Mouse (Mus musculus): ENCODE results near the gene Cd3g. TPM values are rescaled to one million over a fixed set of nuclear protein-coding genes. Genes with fewer than 3 reads are reported as not detected.
A peak's percentile ranks its signal among the peaks of the same experiment; 100 is the strongest.
"Not testable (repeated sequence)": the region's sequence is repeated elsewhere in the genome, so short reads cannot be mapped to it uniquely, and the experiment has no call there.

The Cd3g gene
- total RNA-seq, 2 experiments from 2014 or later: 0.13 TPM; not detected in 1

DNA sequence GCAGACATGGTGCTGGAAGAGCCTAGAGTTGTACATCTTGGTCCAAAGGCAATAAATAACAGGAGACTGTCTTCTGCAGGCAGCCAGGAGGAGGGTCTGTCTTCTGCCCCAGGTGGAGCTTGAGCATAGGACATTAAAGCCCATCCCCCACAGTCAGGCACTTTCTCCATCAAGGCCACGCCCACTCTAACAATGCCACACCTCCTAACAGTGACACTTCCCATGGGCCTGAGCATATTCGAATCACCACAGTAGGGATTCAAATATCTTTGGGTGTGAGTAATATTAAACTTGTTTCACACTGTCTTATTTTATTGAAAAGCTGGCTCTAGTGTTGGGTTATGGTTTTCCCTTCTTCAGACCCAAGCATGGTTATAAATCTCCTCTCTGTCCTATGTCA is 11.6 kb upstream of the Cd3g start:
- DNase-seq: no peak
- intact Hi-C loops (cut with DNase I; ENCODE audit: low total_unique reads): no loop called here

DNA sequence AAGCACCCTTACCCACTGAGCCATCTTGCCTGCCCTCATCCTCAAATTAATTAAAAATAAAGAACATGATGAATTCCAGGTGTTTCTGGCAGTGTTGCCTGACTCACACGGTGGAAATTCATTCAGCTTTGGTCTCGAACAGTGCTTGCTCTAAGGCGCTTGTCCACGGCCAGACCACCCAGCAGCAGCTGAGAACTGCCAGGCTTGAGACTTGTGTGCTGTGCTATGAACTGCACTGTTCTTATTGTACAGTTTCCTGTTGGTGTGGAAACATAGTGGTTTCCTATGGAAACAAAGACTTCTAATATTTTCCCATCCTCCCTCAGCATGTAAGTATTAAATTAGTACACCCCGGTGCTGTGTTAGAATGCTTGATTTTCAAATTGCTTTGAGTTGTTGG is 6.7 kb upstream of the Cd3g start:
- DNase-seq: no peak
- intact Hi-C loops (cut with DNase I; ENCODE audit: low total_unique reads): no loop called here

DNA sequence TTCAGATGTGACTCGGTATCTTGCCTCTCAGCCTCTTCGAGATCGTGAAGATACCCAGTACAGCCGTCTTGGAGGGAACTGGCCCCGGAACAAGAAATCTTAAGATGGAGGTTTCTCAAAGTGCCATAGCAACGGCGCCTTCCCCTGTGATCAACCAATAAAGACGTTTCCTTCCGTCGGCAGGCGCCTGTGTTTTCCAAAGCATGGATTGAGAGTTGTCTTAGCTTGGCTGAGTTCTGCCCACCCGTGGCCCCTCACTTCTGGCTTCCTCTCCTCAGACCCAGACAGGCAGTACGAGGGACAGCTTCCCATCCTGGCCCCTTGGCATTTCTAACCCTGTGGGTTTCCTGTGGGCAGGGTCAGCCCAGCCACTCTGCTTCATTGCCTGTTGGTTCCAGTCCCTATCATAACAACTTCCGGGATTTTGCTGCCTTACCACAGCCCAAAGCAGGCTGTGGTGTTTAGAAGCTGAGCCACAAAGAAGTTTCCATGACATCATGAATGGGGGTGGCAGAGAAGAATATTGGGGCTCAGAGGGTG is 6.1 kb upstream of the Cd3g start:
- intact Hi-C loops (cut with DNase I; ENCODE audit: low total_unique reads): no loop called here
- DNase-seq: no peak

DNA sequence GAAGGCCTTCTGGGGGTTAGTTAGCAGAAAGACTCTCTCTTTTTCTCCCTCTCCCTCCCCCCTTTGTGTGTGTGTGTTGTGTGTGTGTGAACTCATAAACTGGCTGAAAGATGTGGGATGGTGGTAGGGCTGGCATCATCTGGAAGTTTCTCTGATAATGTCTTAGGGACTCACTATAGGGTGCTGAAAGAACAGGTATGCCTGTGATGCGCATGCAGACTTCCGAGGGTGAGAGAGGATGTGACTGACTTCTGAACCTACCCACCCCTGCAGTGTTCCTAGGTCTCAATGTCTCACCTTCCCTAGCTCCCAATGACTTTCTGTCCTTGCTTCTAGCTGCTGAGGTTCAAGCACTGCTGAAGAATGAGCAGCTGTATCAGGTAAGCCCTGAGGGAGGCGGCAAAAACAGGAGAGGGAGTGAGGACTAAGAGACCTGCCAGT is 5.5 kb upstream of the Cd3g start:
- intact Hi-C loops (cut with DNase I; ENCODE audit: low total_unique reads): no loop called here
- DNase-seq: no peak

DNA sequence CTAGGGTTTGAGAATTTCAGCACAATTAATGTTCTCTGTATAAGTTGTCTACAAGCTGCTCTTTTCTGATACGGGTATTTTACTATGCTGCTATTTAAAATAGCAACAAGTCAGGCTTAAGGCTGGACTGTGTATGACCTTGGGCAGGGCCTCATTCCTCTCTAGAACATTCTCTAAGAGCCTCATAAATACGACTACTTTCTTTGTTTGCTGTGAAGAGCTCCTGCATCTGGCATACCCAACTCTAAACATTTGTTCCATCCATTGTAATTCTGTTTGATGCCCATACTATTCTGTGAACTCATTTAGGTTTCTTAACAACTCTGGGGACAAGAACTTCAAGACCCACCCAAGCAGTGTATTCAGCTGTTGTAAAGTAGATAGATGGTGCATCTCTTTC is 2.8 kb upstream of the Cd3g start:
- intact Hi-C loops (cut with DNase I; ENCODE audit: low total_unique reads): no loop called here

DNA sequence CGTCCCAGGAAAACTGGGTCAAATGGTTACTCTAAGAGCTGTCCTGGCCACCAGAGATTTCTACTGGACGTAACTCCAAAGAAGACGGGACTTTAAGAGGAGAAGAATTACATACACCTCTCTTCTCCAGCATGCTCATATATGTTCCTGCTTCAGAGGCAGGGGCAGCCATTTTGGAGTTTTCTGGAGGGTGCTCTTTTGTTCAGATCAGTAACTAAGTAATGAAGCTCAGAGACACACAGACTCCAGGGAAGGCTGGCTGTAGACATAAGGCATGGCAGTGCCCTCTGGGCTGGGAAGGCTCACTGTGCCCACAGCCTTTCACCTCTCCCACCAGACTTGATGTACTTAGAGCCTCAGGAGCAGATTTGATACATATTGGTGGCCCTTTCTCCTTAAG is 2.3 kb upstream of the Cd3g start:
- DNase-seq: no peak

More for the DNA sequence above, 2.8 kb upstream of the Cd3g start:
- no peak for DNase-seq

DNA sequence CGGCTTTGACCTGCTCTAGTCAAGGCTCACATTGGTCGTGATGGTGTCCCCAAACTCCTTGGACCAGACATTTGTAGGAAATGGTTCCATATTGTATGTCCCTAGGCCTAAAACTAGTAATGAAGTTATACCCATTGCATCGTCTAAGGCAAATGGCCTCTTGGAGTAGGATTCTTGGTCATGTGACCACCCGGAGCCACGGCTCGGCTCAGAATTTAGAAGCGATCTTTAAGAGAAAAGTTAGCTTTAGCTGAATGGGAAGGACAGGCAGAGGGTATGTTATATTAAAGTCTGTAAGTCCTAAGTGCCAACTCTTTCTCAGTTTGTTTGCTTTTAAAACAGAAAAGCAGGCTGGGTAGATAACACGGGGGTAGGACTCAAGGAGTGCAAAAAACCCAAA is 1.9 kb upstream of the Cd3g start:
- no peak for DNase-seq
- intact Hi-C loops (cut with DNase I; ENCODE audit: low total_unique reads): no loop called here

More for the DNA sequence above, 2.3 kb upstream of the Cd3g start:
- intact Hi-C loops (cut with DNase I; ENCODE audit: low total_unique reads): no loop called here

DNA sequence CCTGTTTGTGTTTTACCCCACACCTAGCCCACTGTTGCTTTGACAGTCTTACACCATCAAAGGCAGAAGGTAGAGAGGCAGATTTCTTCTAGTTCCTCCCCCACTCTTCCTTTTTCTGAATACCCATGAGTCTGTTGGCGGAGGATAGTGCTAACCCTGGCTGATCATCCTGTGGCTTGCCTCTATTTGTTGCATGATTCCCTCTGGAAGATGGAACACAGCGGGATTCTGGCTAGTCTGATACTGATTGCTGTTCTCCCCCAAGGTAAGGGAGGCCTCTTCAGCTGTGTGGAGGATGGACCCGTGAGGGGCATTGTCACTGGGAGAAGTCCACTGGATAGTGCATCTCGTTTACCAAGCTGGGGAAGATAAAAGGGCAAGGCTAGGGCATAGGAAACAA is 1.4 kb upstream of the Cd3g start, which contains the start of gene Cd3d:
Gene Cd3d, plus strand, starts transcription at position 111 of the 400 bp plus-strand sequence.
- intact Hi-C loops (cut with DNase I; ENCODE audit: low total_unique reads): no loop called here
- no peak for DNase-seq

DNA sequence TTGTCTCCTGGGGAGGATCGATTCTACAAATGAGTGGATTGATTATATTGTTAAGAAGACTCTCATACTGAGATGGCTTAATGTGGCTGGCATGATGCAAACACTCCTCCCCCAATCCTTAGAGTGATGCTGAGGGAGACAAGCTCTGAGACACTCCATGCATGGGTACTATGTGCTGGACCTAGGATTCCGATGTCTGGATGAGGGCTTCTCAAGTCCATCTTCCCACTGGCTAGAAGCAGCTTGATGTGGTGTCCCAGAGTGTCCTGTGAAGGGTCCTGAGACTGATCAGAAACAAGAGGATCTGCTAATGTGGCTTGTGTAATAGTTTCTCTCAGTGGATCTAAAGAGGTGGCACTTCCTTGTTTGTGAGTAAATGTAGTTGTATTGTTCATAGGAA is 873 bp upstream of the Cd3g start:
- intact Hi-C loops (cut with DNase I; ENCODE audit: low total_unique reads): no loop called here
- DNase-seq: no peak

DNA sequence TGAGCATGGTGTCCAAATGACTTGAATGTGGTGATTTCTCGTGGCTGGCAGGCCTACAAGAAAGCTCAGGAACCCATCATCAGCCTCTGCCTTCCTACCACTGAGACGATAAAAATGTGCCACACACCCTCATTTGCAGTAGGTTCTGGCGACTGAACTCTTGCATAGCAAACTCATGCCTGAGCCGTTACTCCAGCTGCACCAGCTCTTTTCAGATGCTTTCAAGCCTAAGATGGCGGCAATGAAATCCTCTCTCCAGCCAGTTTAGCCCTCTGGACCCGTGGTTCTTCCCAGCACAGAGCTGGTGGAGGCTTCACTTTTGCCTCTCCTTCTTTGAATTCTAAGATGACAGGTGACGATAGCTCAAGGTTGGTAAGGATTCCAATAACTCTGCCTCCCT is 425 bp downstream of the Cd3g start:
- no peak for DNase-seq
- intact Hi-C loops (cut with DNase I; ENCODE audit: low total_unique reads): no loop called here

DNA sequence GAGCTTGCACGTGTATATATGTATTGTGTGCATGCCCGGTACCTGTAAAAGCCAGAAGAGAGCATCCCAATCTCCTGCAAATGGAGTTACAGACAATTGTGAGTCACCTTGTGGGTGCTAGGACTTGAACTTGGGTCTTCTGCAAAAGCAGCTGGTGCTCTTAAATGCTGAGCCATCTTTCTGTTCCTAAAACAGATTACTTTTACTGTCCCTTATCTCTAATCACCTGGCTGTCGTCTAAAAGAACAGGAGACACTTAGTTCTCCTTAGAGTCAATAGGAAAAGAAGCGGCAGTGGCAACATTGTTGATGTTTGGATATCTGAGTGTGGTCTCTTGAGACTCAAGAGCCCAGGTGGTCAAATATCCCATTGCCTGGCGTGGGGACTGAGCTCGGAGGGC is 2.4 kb downstream of the Cd3g start:
- intact Hi-C loops (cut with DNase I; ENCODE audit: low total_unique reads): no loop called here
- no peak for DNase-seq

DNA sequence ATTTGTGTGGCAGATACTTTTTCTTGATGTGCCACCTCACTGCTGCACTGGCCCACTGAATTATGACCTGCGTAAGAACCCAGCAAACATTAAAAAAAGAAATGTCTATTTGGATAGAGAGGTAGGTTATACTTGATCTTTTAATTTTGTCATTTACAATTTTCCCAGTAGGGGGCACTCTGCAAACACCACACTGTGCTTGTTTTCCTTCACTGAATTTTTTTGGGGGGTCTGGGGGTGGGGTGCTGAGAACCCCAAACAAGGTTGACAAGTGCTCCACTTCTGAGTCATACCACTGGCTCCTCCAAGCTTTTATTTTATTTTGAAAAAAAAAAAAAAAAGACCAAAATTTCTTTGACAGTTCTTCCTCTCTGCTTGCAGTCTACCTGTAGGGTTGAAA is 10.8 kb downstream of the Cd3g start:
- intact Hi-C loops (cut with DNase I; ENCODE audit: low total_unique reads): no loop called here

DNA sequence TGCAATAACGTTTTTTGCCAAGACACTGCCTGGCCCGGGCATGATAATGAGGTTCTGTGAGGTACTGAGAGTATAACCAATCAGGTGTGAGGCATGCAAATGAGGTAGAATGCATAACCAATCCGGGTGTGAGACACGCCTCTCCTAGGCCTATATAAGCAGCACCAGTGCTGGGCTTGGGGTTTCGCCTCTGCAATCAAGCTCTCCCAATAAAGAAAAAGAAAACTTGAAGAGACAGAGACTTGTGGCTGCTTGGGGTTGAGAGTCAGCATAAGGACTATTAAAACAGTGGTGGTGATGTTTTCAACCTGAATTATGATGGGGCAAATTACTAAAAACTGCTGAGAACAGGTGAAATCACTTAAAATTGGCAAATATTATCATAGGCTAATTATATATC is 12.5 kb downstream of the Cd3g start:
- DNase-seq; intact Hi-C loops (cut with DNase I; ENCODE audit: low total_unique reads): not testable (repeated sequence)

More for the DNA sequence above, 10.8 kb downstream of the Cd3g start:
- DNase-seq: no peak

DNA sequence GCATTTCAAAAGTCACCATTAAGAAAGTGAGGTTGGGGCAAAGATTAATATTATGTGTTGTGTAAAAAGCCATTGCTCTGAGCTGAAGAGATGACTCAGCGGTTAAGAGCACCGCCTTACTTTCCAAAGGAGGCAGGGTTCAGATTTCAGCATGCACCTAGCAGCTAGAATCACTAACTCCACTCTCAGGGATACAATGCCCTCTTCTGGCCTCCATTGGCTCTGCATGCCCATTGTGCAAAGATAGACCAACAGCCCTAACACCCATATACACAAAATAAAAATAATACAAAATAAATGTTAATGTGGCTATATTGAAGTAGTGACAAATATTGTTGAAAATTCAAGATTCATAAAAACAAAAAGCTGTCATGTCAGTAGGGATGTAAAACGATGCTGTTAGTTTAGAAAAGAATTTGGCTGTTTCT is 13.4 kb downstream of the Cd3g start:
- DNase-seq: peak; percentile 68
- intact Hi-C loops (cut with DNase I; ENCODE audit: low total_unique reads): no loop called here

DNA sequence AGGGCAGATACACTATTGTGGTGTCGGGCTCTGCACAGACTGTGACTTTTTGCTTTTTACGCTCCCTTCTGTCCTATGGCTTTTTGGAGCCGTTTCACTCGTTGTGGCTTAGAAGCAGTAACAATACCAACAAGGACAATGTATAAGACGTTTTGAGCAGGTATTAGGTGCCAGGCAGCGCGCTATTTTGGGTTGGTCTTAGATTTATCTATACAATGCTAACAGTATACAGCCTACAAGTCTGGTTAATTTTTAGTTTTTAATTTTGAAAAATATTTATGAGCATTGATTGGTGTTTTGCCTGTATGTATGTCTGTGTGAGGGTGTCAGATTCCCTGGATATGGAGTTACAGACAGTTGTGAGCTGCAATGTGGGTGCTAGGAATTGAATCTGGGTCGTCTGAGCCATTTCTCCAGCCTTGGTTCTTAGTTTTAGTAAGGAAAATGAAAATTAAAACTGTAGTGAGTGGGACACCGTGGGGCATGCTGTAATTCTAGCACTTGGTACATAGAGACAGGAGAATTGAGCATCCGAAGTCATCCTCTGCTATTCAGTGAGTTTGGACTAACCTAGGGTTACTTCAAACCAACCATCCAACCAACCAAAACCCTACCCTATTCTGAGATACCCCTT is 14.3 kb downstream of the Cd3g start:
- intact Hi-C loops (cut with DNase I; ENCODE audit: low total_unique reads): no loop called here
- DNase-seq: no peak

DNA sequence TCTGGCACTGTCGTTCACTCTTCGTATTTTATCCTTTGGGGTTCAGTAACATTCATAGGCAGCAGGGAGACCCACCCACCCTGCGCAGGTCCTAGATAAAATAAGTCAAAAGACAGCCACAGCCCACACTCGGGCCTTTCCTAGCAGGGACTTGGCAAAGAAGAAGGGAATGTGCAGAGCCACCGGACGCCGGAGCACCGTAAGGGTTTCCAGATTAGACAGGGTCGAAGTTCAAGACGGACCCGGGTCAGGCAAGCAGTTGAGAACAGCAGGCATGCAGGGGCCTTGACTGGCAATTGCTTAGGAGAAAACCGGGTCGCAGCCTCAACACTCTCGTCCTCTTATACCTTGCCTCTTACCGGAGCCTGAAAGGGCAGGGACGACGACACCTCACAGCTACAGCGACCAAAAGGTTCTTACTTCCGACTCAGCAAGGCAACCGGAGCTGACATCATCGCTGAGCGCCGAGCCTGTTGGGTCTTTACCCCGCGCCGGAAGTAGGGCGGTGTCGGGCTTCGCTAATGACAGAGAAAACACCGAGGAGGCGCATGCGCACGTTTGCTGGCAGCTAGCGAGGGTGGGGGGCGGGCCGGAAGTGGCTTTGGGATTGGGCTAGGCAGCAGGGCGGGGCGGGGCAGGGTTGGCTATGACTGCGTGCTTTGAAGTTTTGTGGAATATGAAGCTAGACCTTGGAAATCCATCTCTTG is 15.0 kb downstream of the Cd3g start, which contains the start of gene Ube4a:
Gene Ube4a, minus strand, starts transcription at position 475 of the 707 bp plus-strand sequence.
- peak; percentile 98 for DNase-seq
- intact Hi-C loops (cut with DNase I; ENCODE audit: low total_unique reads): no loop called here

DNA sequence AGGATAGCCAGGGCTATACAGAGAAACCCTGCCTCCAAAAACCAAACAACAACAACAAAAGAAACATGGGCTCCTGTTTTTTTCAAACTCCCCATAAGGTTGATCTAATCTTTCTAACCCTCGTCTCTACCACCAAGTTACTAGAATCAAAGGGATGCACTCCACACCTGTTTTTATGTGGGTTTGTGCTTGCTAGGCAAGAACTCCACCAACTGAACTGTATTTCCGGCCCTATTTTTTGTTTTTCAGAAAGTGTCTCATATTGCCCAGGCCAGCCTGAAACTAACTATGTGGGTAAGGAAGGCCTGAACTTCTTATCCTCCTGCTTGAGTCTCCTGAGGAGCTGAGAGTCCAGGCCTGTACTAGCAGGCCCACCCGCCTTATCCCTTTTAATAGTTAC is 25.8 kb downstream of the Cd3g start:
- no peak for DNase-seq
- intact Hi-C loops (cut with DNase I; ENCODE audit: low total_unique reads): no loop called here

DNA sequence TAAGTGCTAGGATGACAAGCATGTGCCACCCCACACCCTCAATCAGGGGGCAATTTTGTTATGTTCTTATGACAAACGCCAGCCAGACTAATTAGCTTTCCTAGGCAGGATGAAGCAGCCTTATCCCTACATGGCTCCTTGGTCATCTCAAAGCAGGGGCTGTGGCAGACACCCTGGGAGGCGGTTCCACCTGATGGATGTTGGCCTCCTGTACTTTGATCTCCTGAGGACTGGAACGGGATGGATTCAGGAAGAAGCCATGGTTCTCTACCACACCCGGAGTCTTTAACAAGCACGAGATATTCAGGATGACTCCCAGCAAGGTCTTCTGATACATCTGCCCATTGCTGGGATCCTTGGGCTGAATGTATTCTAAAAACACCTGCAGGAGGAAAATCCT is 32.4 kb downstream of the Cd3g start:
- DNase-seq: no peak
- intact Hi-C loops (cut with DNase I; ENCODE audit: low total_unique reads): no loop called here

DNA sequence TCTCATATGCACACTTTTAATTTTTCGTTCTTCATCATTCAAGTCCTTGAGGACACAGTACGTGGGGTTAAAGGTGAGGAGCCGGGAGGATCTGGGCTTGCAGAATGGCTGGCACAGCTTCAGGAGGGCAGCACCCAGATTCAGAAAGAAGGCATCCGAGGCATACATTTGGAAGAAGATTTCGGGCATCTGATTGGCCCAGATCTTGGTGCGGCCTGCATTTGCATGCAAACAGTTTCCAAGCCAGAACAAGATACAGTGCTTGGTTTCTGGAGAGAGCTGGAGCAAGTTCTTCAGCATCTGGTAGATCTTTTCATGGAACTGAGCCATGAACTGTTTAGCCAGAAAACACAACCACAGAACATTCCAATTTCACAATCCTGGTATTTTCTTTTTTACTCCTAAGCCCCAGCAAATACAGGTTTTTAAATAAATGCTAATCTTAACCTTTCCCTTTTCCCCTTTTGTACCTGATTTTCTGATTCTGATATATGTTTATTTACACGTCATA is 34.0 kb downstream of the Cd3g start:
- no peak for DNase-seq
- intact Hi-C loops (cut with DNase I; ENCODE audit: low total_unique reads): no loop called here

DNA sequence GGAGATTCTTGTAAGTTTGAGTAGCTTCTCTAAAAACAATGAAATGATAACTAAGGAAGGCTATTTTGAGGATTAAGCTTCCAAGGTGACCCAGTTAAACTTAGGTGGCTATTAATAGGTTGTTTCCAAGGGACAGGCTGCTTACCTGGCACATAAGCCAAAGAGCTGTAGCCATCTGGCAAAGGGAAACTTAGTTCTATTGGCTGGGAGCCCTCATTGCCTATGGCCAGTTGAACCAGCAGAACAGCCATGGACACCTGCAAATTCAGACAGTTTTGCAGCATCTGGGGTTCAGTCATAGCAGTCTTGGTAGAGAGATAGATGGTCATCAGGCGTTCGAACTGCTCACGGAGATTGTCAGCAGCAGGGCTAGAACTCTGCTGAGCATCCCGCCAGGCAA is 37.8 kb downstream of the Cd3g start:
- peak; percentile 27 for DNase-seq
- intact Hi-C loops (cut with DNase I; ENCODE audit: low total_unique reads): no loop called here

DNA sequence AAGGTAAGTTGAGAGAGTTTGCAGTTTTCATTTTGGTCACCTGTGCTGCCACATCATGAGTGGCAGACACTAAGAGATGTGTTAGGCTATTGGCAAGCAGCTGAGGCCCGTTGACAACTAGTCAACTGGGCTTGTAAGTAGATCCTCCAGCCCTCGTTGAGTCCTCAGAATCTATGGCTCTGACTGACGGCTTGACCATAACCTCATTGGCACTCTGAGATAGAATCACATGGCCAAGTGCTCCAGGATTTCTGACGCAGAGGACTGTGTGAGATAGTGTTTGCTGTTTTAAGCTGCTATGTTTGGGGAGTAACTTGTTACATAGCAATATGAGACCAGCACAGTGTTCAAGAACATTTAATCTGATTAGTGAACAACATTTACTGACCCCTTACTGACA is 38.5 kb downstream of the Cd3g start:
- intact Hi-C loops (cut with DNase I; ENCODE audit: low total_unique reads): no loop called here
- peak; percentile 12 for DNase-seq
